9 mouse cellular contexts compared by ENCODE assay signal in genomic region chr17:31253951-31254350, GRCm38 (mm10). TPM values are rescaled to one million over a fixed set of nuclear protein-coding genes. Genes with fewer than 3 reads are reported as not detected.
"Had no signal": no experiment of that assay in that cellular context is flagged by ENCODE, and none has a peak within 500 bp of the region (broad histone marks: within the 10 kb centered on the region; RNA-seq: fewer than 3 reads in every experiment).

No protein-coding gene starts in this region.

- H3K9me3 ChIP-seq: midbrain, embryonic 10.5 days; neural tube, embryonic 13.5 days; neural tube, embryonic 15.5 days had no signal

- H3K4me2 ChIP-seq: lung, embryonic 14.5 days had no signal

- H3K9ac ChIP-seq: lung, embryonic 14.5 days; neural tube, embryonic 13.5 days; neural tube, embryonic 15.5 days had no signal

- H3K36me3 ChIP-seq: midbrain, embryonic 10.5 days; neural tube, embryonic 13.5 days; neural tube, embryonic 15.5 days had no signal

- H3K27me3 ChIP-seq: neural tube, embryonic 13.5 days; neural tube, embryonic 15.5 days had no signal

- H3K4me3 ChIP-seq: midbrain, embryonic 10.5 days; myocyte; neural tube, embryonic 13.5 days; neural tube, embryonic 15.5 days had no signal

- H3K27ac ChIP-seq: neural tube, embryonic 13.5 days; neural tube, embryonic 15.5 days had no signal

RNA-seq across cellular contexts. Expression of gene Ubash3a, which starts 46.3 kb away (rescaled TPM):
- polyA plus RNA-seq: midbrain, embryonic 16.5 days; myocyte; neural tube, embryonic 13.5 days; neural tube, embryonic 15.5 days had no signal

RNA-seq across cellular contexts. Expression of gene Tmprss3, which starts 55.2 kb away (rescaled TPM):
- polyA plus RNA-seq: lung, embryonic 14.5 days; lung, embryonic 16.5 days; midbrain, embryonic 10.5 days; midbrain, embryonic 16.5 days; myocyte; neural tube, embryonic 11.5 days; neural tube, embryonic 13.5 days; small intestine, adult 2 months had no signal
